Mouse (Mus musculus) midbrain, postnatal 0 days (tissue): ENCODE data around the gene Slc3a2. TPM values are rescaled to one million over a fixed set of nuclear protein-coding genes. Genes with fewer than 3 reads are reported as not detected.
"Not testable (repeated sequence)": the region's sequence is repeated elsewhere in the genome, so short reads cannot be mapped to it uniquely, and the experiment has no call there.

Source experiments
- ATAC-seq: fragments of 200-750 bp; cut with Nextera tagmentation; 2 replicates; pipeline ENCODE4 v1.8.0; 2017; ENCODE audit warnings: moderate number of reproducible peaks, mild to moderate bottlenecking, moderate TSS enrichment, moderate library complexity; ENCODE audit not compliant: low FRiP score
- DNase-seq: peaks from one replicate; pipeline ENCODE4 v3.0.0-alpha.2; 2015; ENCODE audit warnings: low spot score
- H3K27ac ChIP-seq: fragments of 300-500 bp; sonication (generic); 2 replicates; pipeline ENCODE4 v1.5.1; 2014; ENCODE audit warnings: low read depth, mild to moderate bottlenecking, low read length, mixed read lengths
- H3K27me3 ChIP-seq: fragments of 300-500 bp; sonication (generic); 2 replicates; pipeline ENCODE4 v1.6.1; 2014; ENCODE audit warnings: low read length, control low read depth, mixed read lengths; ENCODE audit not compliant: insufficient read depth
- H3K36me3 ChIP-seq: fragments of 300-500 bp; sonication (generic); 2 replicates; pipeline ENCODE4 v1.6.1; 2014; ENCODE audit warnings: low read length, control low read depth, mixed read lengths; ENCODE audit not compliant: insufficient read depth
- H3K4me1 ChIP-seq: fragments of 300-500 bp; sonication (generic); 2 replicates; pipeline ENCODE4 v1.6.1; 2014; ENCODE audit warnings: mild to moderate bottlenecking, control low read depth, antibody characterized with exemption, low read length, mixed read lengths; ENCODE audit not compliant: insufficient read depth
- H3K4me2 ChIP-seq: fragments of 300-500 bp; sonication (generic); 2 replicates; pipeline ENCODE4 v1.6.1; 2014; ENCODE audit warnings: low read depth, mild to moderate bottlenecking, low read length, mixed read lengths; ENCODE audit not compliant: poor library complexity, severe bottlenecking
- H3K4me3 ChIP-seq: fragments of 300-500 bp; sonication (generic); 2 replicates; pipeline ENCODE4 v1.5.1; 2014; ENCODE audit warnings: low read depth, mild to moderate bottlenecking, low read length, moderate library complexity
- H3K9ac ChIP-seq: fragments of 300-500 bp; sonication (generic); replicated peaks from 2 replicates; pipeline ENCODE4 v1.6.1; 2014; ENCODE audit warnings: mild to moderate bottlenecking, low read length, moderate library complexity, mixed read lengths; ENCODE audit not compliant: poor library complexity, severe bottlenecking
- H3K9me3 ChIP-seq: fragments of 300-500 bp; sonication (generic); 2 replicates; pipeline ENCODE4 v1.6.1; 2016; ENCODE audit warnings: low read length, control low read depth
- CTCF ChIP-seq: IDR thresholded peaks from 2 replicates; pipeline ENCODE4 v1.5.1; 2016; ENCODE audit warnings: antibody characterized with exemption, mild to moderate bottlenecking
- WGBS: fragments of 180-500 bp; shearing (Covaris S2); extraction: QIAGEN DNeasy Blood & Tissue Kit; methylation state at CpG from one replicate; pipeline ENCODE4 v1.1.7; 2014; 5-methylcytosine and 5-hydroxymethylcytosine counted together
- polyA plus RNA-seq: library from polyadenylated mRNA; unstranded; fragments of >200 nt; fragmentation: Nextera tagmentation; extraction: Ambion mirVana; gene quantifications from 2 replicates; pipeline ENCODE4 v1.2.1, GENCODE M21; 2015
- total RNA-seq: library from RNA; depleted of rRNA; stranded (reverse); fragments of >200 nt; gene quantifications from 2 replicates; pipeline ENCODE4 v1.2.3, GENCODE M21; 2014

Gene Slc3a2
- total and polyA plus RNA-seq, 2 experiments from 2014 or later = 133 to 212 TPM

DNA sequence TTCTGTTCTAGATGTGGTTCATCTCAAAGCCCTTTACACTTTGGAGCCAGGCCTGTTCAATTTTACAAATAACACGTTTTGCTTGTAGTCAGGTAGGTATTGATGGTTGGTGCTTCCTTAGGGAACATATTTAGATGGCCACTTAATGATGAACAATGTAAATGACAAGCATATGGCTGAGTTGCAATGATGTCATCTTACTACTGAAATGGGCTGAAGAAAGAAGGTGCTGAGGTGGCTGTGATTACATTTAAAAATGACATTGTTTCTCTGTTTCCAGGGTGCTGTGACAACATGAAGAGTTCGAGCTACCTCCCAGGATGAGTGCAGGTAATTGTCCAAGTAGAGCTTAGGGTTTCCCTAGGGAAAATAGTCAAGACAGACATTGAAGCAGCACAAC lies 1.2 kb upstream of the Slc3a2 start:
- TF ChIP-seq CTCF = no peak
- peaks cover 11% of the 10 kb centered on the region; the same call in 1 of the 2 replicates for H3K36me3 ChIP-seq
- no peaks in the 10 kb centered on the region for H3K27me3 ChIP-seq
- no peak for ATAC-seq
- peak overlapping the region; percentile 69 for H3K4me3 ChIP-seq
- H3K27ac ChIP-seq = no peak overlapping the region; the same call in 1 of the 2 replicates
- no peaks in the 10 kb centered on the region for H3K9me3 ChIP-seq
- H3K4me1 ChIP-seq = peaks cover 10% of the 10 kb centered on the region; the same call in 1 of the 2 replicates
- peak overlapping the region; percentile 59 for H3K4me2 ChIP-seq
- WGBS = 1% methylated on average over 2 of the region's 2 CpGs
- peak overlapping the region; percentile 14; the same call in 1 of the 2 replicates for H3K9ac ChIP-seq
- no peak for DNase-seq

DNA sequence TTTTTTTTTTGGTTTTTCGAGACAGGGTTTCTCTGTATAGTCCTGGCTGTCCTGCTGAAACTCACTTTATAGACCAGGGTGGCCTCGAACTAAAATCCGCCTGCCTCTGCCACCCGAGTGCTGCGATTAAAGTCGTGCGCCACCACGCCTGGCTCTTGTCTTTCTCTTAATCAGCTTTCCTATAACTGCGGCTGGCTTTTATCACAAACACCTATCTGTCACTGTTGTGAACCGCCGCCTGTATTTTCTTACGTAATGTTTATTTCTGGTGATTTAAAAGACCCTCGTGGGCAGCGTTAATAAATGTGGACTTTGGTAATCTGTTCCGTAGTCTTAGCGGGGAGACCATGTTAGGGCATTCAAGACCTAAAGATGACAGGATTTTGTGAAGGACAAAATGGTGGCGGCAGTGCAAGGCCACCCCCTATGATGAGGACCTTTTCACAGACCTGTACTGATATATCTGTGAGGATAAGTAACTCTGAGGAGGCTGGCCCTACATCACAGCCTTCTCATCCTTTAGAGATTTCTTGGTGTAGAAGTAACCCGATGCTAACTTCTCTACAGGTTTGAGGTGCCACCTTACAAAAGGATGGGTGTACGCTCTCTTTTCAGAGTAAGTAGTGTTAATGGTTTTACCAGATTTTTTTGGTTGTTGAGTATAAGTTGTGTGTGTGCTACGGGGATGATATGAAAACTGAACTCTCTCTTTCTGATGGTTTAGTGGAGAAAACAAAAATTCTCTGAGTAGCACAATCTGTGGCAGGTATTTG lies 591 bp upstream of the Slc3a2 start:
- ATAC-seq (no peak), DNase-seq (peak; percentile 45)
- Histone ChIP-seq H3K36me3 (peaks cover 11% of the 10 kb centered on the region; the same call in 1 of the 2 replicates), H3K4me3 (peak overlapping the region; percentile 69), H3K27me3 (no peaks in the 10 kb centered on the region), H3K9me3 (no peaks in the 10 kb centered on the region), H3K4me1 (peaks cover 10% of the 10 kb centered on the region; the same call in 1 of the 2 replicates), H3K9ac (peak overlapping the region; percentile 92), H3K4me2 (peak overlapping the region; percentile 59), H3K27ac (peak overlapping the region; percentile 77)
- TF ChIP-seq CTCF = no peak
- under 1% methylated on average over 20 of the region's 20 CpGs for WGBS

GRCm38 (mm10) chr19:8722559-8722906 lies 636 bp downstream of the Slc3a2 start:
- H3K4me1 ChIP-seq = peaks cover 10% of the 10 kb centered on the region; the same call in 1 of the 2 replicates
- H3K27ac ChIP-seq = peak overlapping the region; percentile 97
- ATAC-seq (no peak), DNase-seq (no peak)
- peaks cover 11% of the 10 kb centered on the region; the same call in 1 of the 2 replicates for H3K36me3 ChIP-seq
- no peaks in the 10 kb centered on the region for H3K27me3 ChIP-seq
- peak overlapping the region; percentile 91 for H3K9ac ChIP-seq
- H3K4me3 ChIP-seq = peak overlapping the region; percentile 69
- 1% methylated on average over 5 of the region's 5 CpGs for WGBS
- TF ChIP-seq CTCF = no peak
- H3K9me3 ChIP-seq = no peaks in the 10 kb centered on the region
- peak overlapping the region; percentile 62 for H3K4me2 ChIP-seq

DNA sequence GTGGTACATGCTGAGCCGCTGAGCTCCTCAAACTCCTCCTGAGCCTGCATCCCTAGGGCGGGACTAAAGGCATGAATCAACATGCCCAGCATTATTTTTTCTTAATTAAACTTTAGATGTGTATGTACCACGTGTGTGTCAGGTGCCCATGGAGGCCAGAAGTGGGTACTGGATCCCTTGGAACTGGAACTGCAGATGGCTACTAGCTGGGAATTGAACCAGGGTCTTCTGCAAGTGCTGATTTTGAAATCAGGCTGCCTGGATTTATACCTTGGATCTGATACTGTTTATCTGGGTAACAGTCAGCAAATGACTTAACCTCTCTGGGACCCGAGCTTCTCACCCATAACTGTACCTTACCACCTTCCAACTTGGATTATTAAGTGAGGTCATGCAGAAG lies 1.1 kb downstream of the Slc3a2 start:
- H3K27me3 ChIP-seq = no peaks in the 10 kb centered on the region
- 67% methylated on average over 4 of the region's 4 CpGs for WGBS
- peak overlapping the region; percentile 69 for H3K4me3 ChIP-seq
- DNase-seq = no peak
- H3K4me1 ChIP-seq = peaks cover 10% of the 10 kb centered on the region; the same call in 1 of the 2 replicates
- H3K27ac ChIP-seq = peak overlapping the region; percentile 97; the same call in 1 of the 2 replicates
- H3K9me3 ChIP-seq = no peaks in the 10 kb centered on the region
- peak overlapping the region; percentile 62 for H3K4me2 ChIP-seq
- no peak for ATAC-seq
- H3K9ac ChIP-seq = peak overlapping the region; percentile 91
- no peak for TF ChIP-seq CTCF
- H3K36me3 ChIP-seq = peaks cover 11% of the 10 kb centered on the region; the same call in 1 of the 2 replicates

DNA sequence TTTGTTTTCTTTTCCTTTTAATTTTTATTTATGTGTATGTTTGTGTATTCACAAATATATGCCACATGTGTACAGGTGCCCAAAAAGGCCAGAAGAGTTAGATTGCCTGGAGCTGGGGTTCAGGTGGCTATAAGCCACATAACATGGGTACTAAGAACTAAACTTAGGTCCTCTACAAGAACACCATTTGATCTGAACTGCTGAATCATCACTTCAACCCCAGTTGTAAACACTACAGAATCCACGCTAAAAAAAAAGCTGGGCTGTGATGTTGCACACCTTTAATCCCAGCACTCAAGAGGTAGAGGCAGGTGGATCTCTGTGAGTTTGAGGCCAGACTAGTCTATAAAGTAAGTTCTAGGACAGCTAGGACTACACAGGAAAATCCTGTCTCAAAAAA lies 1.8 kb downstream of the Slc3a2 start:
- Histone ChIP-seq H3K4me2 (peak overlapping the region; percentile 62), H3K4me1 (peaks cover 10% of the 10 kb centered on the region; the same call in 1 of the 2 replicates), H3K27ac (no peak overlapping the region), H3K36me3 (peaks cover 9% of the 10 kb centered on the region; the same call in 1 of the 2 replicates), H3K9me3 (no peaks in the 10 kb centered on the region), H3K27me3 (no peaks in the 10 kb centered on the region), H3K4me3 (peak overlapping the region; percentile 69), H3K9ac (no peak overlapping the region; the same call in 1 of the 2 replicates)
- ATAC-seq (no peak), DNase-seq (no peak)
- WGBS = 78% methylated on average over 1 of the region's 1 CpGs
- TF ChIP-seq CTCF = no peak

GRCm38 (mm10) chr19:8719037-8719436 lies 4.1 kb downstream of the Slc3a2 start:
- H3K27ac ChIP-seq, H3K4me2 ChIP-seq, H3K27me3 ChIP-seq, H3K9me3 ChIP-seq, DNase-seq, H3K4me3 ChIP-seq, H3K9ac ChIP-seq, H3K36me3 ChIP-seq, ATAC-seq, H3K4me1 ChIP-seq: not testable (repeated sequence)
- TF ChIP-seq CTCF = peak; percentile 45
